Mouse (Mus musculus): ENCODE measurements around the gene Lgi2.

The Lgi2 gene

GRCm38 (mm10) chr5:52534798-52535590 lies 31.3 kb downstream of the Lgi2 start:
- DNase-seq: no peak

DNA sequence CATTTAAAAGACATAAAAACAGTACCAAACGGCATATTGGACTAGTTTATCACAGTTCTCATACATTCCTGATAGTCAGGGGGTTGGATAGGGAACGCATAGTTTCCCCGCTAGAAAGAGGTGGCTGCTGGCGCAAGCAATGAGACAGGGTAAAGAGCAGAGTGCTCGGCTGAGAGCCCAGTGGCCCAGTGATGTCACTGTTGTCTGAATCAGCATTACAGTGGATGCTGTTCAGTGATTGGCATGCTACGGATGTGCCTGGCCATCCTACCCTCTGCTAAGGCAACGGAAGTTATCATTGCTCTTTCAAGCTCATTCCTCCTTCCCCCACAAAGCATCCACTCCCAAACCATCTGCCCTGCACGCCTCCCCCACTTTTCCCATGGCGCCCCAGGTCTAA lies 32.6 kb downstream of the Lgi2 start:
- no peak for DNase-seq

DNA sequence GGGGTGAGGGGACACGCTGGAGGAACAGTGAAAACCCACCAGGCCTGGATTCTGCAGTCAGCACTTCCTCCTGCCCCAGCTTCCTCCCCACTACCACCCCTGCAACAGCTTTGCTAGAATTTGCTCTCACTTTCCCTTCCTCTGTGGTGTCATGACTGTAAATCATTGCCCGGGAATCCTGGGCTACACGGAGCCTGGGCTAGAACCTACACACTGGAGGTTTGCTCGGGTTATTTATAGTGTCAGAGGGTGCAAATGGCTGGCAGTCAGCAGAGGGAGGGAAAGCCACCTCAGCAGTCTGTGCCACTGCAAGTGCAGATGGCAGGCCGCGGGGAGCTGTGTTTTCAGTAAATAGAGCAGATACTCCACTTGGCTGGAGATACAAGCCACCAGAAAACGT lies 37.7 kb downstream of the Lgi2 start:
- DNase-seq: peak; percentile 81 to 88

DNA sequence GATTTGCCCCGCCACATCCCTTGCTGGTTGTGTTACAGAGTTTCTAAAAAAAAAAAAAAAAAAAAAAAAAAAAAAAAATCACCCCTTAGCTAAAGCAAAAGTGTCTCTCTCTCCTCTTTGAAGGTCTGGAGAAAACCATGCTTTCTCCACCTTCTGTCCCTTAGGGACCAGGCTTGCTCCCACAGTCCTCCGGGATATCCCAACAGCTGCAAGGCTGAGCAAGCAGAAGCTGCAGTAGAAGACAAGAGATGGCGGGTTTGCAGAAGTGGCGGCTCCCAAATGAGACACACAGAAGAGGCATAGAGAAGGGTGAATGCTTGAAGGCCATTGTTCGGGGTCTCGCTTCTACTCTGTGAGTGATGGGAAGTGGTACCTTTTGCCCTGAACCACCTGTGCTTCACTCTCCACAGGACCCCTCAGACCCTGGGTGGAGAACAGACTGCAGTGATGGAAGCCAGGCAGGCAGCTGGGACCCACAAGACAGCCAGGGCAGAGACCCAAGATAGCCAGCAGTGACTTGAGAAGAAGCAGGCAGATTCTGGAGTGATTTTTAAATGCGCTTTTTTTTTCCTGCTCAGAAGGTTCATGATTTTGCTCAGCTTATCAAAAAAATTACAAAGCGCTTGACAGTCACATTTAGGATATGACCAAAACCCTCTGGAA lies 39.8 kb downstream of the Lgi2 start:
- no peak for DNase-seq

DNA sequence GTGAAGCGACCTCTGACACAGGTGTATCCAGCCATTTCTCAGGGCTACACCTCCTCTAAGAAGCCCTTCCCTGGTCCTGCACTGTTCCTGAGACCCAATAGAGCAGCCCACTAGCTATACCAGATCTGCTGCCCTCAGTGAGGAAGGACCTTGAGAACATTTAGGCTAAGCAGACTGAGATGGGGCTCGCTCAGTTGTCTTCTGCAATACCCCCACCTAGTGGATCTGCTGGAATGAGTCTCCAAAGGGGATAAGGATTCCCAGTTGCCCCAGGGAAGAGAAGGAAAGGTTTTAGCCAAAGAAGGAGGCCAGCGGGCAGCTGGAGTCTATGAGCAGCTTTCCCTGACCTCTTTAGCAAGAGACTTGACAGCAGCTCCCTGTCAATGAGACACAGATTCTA lies 42.1 kb downstream of the Lgi2 start:
- DNase-seq: no peak

- DNase-seq: no peak
These were observed 46.3 kb downstream of the Lgi2 start for GRCm38 (mm10) chr5:52519921-52520320.

DNA sequence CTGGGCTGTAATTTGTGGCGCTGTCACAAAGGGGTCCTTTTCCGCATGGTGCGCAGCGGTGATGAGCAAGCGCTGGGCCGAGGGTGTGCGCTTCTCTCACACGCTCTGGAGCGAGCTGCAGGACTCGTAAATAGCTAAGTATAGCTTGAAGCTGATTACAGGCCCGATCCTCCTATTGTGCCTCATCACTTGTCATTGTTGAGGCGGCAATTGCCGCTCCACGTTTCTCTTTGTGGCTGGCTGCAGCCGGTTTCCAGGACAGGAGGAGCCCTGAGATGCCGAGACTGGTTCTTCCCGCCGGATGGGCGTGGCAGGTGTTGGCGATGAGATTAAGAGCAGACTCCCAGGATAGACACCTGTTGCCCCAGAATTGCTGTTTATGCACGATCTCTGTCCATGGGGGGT lies 50.2 kb downstream of the Lgi2 start:
- DNase-seq: peak; percentile 29 to 39

- DNase-seq: peak; percentile 80 to 84
These were observed 50.8 kb downstream of the Lgi2 start for GRCm38 (mm10) chr5:52515246-52516021.

- DNase-seq: no peak
These were observed 55.2 kb downstream of the Lgi2 start for GRCm38 (mm10) chr5:52511089-52511488.

DNA sequence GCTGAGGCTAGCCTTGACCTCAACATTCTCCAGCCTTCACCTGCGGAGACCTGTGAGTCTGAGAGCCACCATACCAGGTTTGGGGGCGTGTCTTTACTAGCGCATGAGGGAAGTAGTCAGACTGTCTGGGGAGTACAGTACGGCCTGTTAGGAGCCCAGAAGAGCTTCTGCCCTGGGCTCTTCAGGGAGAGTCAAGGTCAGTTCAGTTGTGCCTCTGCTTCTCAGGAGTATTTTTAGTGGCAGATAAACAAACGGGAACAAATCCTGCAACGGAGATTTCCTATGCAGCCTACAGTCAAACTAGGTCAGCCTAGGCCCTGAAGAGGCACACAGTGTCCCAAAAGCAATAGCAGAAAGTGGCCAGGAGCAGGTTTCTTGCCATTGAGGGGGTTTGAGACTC lies 56.8 kb downstream of the Lgi2 start:
- DNase-seq: no peak

DNA sequence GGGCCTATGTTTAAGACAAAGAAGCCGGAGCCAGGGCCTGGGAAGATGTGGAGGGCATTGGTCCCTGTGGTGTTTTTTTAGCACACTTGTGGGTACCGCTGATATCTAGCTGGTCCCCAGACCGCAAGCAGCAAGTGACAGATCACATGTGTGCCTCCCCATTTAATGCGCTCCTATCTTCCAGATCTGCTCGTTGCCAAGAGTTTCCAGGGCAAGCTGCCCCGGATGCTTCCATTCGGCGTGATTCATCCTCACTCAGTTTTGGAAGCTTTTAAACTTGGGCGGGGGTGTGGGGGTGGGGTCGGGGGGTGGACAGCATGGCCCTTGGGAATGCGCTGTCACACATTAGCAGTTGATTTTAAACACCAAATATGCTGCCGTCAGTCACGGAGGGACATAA lies 61.6 kb downstream of the Lgi2 start:
- no peak for DNase-seq

- no peak for DNase-seq
These were observed 62.1 kb downstream of the Lgi2 start for GRCm38 (mm10) chr5:52504148-52504547.

- no peak for DNase-seq
These were observed 70.6 kb downstream of the Lgi2 start for GRCm38 (mm10) chr5:52495671-52496070.

DNA sequence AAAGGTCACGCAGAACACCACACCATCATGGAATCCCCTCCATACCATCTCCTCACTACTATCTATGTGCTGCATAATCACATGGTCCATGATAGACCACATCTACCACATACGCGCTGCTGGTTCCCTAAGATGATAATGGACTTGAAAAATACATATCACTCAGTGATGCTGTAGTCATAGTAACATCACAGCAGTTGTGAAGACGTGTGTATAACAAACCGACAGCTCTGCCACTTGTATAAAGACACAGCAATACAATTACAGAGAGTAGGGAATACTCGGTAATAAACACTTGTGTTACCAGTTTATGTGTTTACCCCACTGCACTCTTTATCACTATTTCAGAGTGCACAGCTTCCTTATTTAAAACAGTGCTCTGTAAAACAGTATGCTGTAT lies 74.8 kb downstream of the Lgi2 start:
- DNase-seq: no peak

GRCm38 (mm10) chr5:52487559-52488430 lies 78.5 kb downstream of the Lgi2 start:
- DNase-seq: no peak
